Mouse (Mus musculus) T-helper 1 cell (primary cell): Measurements from ENCODE around the gene Paf1.

Experiments
- in situ Hi-C: fragments of 300-600 bp; cut with MboI, MseI; formaldehyde crosslinking; loops from one replicate; pipeline ENCODE4 v1.15.1; 2025; ENCODE audit warnings: high pct_unique_total_duplicates

Paf1 gene

GRCm38 (mm10) chr7:28370977-28371513 lies 21.7 kb upstream of the Paf1 start:
- in situ Hi-C loops: no loop called here

- in situ Hi-C loops: no loop called here
Observed at GRCm38 (mm10) chr7:28371514-28371989, 21.2 kb upstream of the Paf1 start.

GRCm38 (mm10) chr7:28372251-28373108 lies 20.3 kb upstream of the Paf1 start, which contains the start of gene Plekhg2:
TSS of gene Plekhg2 (minus strand) at chr7:28372599.
- in situ Hi-C loops: no loop called here

GRCm38 (mm10) chr7:28373131-28373581 lies 19.6 kb upstream of the Paf1 start:
- in situ Hi-C loops: no loop called here

GRCm38 (mm10) chr7:28373891-28374495 lies 18.8 kb upstream of the Paf1 start:
- in situ Hi-C loops: no loop called here

- in situ Hi-C loops: no loop called here
Observed at GRCm38 (mm10) chr7:28374647-28375046, 18.1 kb upstream of the Paf1 start.

GRCm38 (mm10) chr7:28375176-28375921 lies 17.4 kb upstream of the Paf1 start:
- in situ Hi-C loops: no loop called here

- in situ Hi-C loops: no loop called here
Observed at GRCm38 (mm10) chr7:28376011-28376771, 16.6 kb upstream of the Paf1 start.

GRCm38 (mm10) chr7:28377190-28378065 lies 15.3 kb upstream of the Paf1 start:
- in situ Hi-C loops: no loop called here

- in situ Hi-C loops: no loop called here
Observed at GRCm38 (mm10) chr7:28378066-28378690, 14.6 kb upstream of the Paf1 start.

GRCm38 (mm10) chr7:28378769-28379651 lies 13.7 kb upstream of the Paf1 start:
- in situ Hi-C loops: no loop called here

- in situ Hi-C loops: no loop called here
Observed at GRCm38 (mm10) chr7:28380237-28381016, 12.3 kb upstream of the Paf1 start, which contains the start of gene Zfp36. TSS of gene Zfp36 (minus strand) at chr7:28380253.

- in situ Hi-C loops: no loop called here
Observed at GRCm38 (mm10) chr7:28381017-28381790, 11.5 kb upstream of the Paf1 start.

GRCm38 (mm10) chr7:28381938-28382337 lies 10.8 kb upstream of the Paf1 start:
- in situ Hi-C loops: no loop called here

GRCm38 (mm10) chr7:28382347-28382951 lies 10.3 kb upstream of the Paf1 start:
- in situ Hi-C loops: no loop called here

- in situ Hi-C loops: no loop called here
Observed at GRCm38 (mm10) chr7:28382981-28383396, 9.8 kb upstream of the Paf1 start.
